Mouse (Mus musculus) limb, embryonic 11.5 days (tissue): Measurements from ENCODE around the gene Gm9944. TPM values are rescaled to one million over a fixed set of nuclear protein-coding genes. Genes with fewer than 3 reads are reported as not detected.

Experiments used
- polyA plus RNA-seq: library from polyadenylated mRNA; unstranded; fragments of >200 nt; fragmentation: Nextera tagmentation; extraction: Ambion mirVana; gene quantifications from 2 replicates; pipeline ENCODE4 v1.2.1, GENCODE M21; 2014

The Gm9944 gene
- polyA plus RNA-seq, 1 experiment from 2014 or later, result not detected

Other genes with a start within 250 kb of the Gm9944 start
- gene C87977, start 240.0 kb downstream of the Gm9944 start, polyA plus RNA-seq, result not detected in 2 replicates
- not detected in 2 replicates for gene Pramel5, start 172.8 kb downstream of the Gm9944 start, polyA plus RNA-seq
- not detected in 2 replicates for gene Gm13128, start 123.1 kb downstream of the Gm9944 start, polyA plus RNA-seq
- not detected in 2 replicates for gene Gm13119, start 95.4 kb downstream of the Gm9944 start, polyA plus RNA-seq
- gene Pramef20, start 75.4 kb downstream of the Gm9944 start, polyA plus RNA-seq, result not detected in 2 replicates
- gene Pramef12, start 44.9 kb downstream of the Gm9944 start, polyA plus RNA-seq, result 0.29 TPM in 1 of 2 replicates, not detected in the other
- not detected in 2 replicates for gene 1700012P22Rik, start 14.5 kb downstream of the Gm9944 start, polyA plus RNA-seq
- not detected in 2 replicates for gene Aadacl3, start 10.4 kb upstream of the Gm9944 start, polyA plus RNA-seq
- not detected in 2 replicates for gene 9430007A20Rik, start 66.5 kb upstream of the Gm9944 start, polyA plus RNA-seq
- not detected in 2 replicates for gene Gm13124, start 111.8 kb upstream of the Gm9944 start, polyA plus RNA-seq
- gene Aadacl4, start 160.4 kb upstream of the Gm9944 start, polyA plus RNA-seq, result not detected in 2 replicates
- gene Gm436, start 233.1 kb upstream of the Gm9944 start, polyA plus RNA-seq, result not detected in 2 replicates